Mouse (Mus musculus) activated CD4-positive, CD25-positive, alpha-beta regulatory T cell, adult 4 months (primary cell): ENCODE results near the gene Hmx1. TPM values are rescaled to one million over a fixed set of nuclear protein-coding genes. Genes with fewer than 3 reads are reported as not detected.

Source experiments
- ATAC-seq: one replicate; pipeline ENCODE4 v1.8.0; 2017
- polyA plus RNA-seq, 2 experiments: library from polyadenylated mRNA; unstranded; fragments of 100-300 nt; shearing (Covaris generic); gene quantifications; one replicate each; pipeline ENCODE4 v1.2.1; 2017

The Hmx1 gene
- not detected for polyA plus RNA-seq

GRCm38 (mm10) chr5:35388491-35389111, at the start of gene Hmx1:
TSS of gene Hmx1 (plus strand) at chr5:35389108.
- ATAC-seq, result no peak

GRCm38 (mm10) chr5:35345084-35345483, 43.8 kb upstream of the Hmx1 start:
- no peak for ATAC-seq

GRCm38 (mm10) chr5:35348794-35349193, 40.1 kb upstream of the Hmx1 start:
- ATAC-seq, result no peak

GRCm38 (mm10) chr5:35357544-35358440, 31.1 kb upstream of the Hmx1 start:
- no peak for ATAC-seq

GRCm38 (mm10) chr5:35361570-35362284, 27.2 kb upstream of the Hmx1 start:
- ATAC-seq, result no peak

- no peak for ATAC-seq
Measured at GRCm38 (mm10) chr5:35366241-35367032, 22.5 kb upstream of the Hmx1 start.

GRCm38 (mm10) chr5:35368916-35369315, 20.0 kb upstream of the Hmx1 start:
- ATAC-seq, result no peak

GRCm38 (mm10) chr5:35379066-35379465, 9.8 kb upstream of the Hmx1 start:
- no peak for ATAC-seq

- ATAC-seq, result no peak
Measured at GRCm38 (mm10) chr5:35379815-35380214, 9.1 kb upstream of the Hmx1 start.

- no peak for ATAC-seq
Measured at GRCm38 (mm10) chr5:35387834-35388490, 946 bp upstream of the Hmx1 start.

- no peak for ATAC-seq
Measured at GRCm38 (mm10) chr5:35389441-35389840, 533 bp downstream of the Hmx1 start.

GRCm38 (mm10) chr5:35389915-35390314, 1.0 kb downstream of the Hmx1 start:
- no peak for ATAC-seq

- no peak for ATAC-seq
Measured at GRCm38 (mm10) chr5:35390848-35391655, 2.1 kb downstream of the Hmx1 start.

GRCm38 (mm10) chr5:35391656-35392333, 2.9 kb downstream of the Hmx1 start:
- ATAC-seq, result no peak

GRCm38 (mm10) chr5:35392334-35392695, 3.4 kb downstream of the Hmx1 start:
- ATAC-seq, result no peak

GRCm38 (mm10) chr5:35395566-35396440, 6.9 kb downstream of the Hmx1 start:
- no peak for ATAC-seq

- no peak for ATAC-seq
Measured at GRCm38 (mm10) chr5:35396976-35397641, 8.2 kb downstream of the Hmx1 start.

GRCm38 (mm10) chr5:35397642-35398309, 8.9 kb downstream of the Hmx1 start:
- ATAC-seq, result no peak
